Mouse (Mus musculus): ENCODE measurements around the gene Tbc1d32.
"Not testable (repeated sequence)": the region's sequence is repeated elsewhere in the genome, so short reads cannot be mapped to it uniquely, and the experiment has no call there.

Gene Tbc1d32

GRCm38 (mm10) chr10:56228568-56229209 is at the start of gene Tbc1d32:
TSS of gene Tbc1d32 (minus strand) at chr10:56228689.
- DNase-seq: peak; percentile 92 to 93

GRCm38 (mm10) chr10:56227771-56228275 is 666 bp downstream of the Tbc1d32 start:
- DNase-seq: no peak

- DNase-seq: no peak
Measured at GRCm38 (mm10) chr10:56215797-56216196, 12.7 kb downstream of the Tbc1d32 start.

GRCm38 (mm10) chr10:56210343-56210742 is 18.1 kb downstream of the Tbc1d32 start:
- no peak for DNase-seq

GRCm38 (mm10) chr10:56206802-56207404 is 21.6 kb downstream of the Tbc1d32 start:
- DNase-seq: no peak

GRCm38 (mm10) chr10:56204348-56204747 is 24.1 kb downstream of the Tbc1d32 start:
- no peak for DNase-seq

- no peak for DNase-seq
Measured at GRCm38 (mm10) chr10:56199902-56200301, 28.6 kb downstream of the Tbc1d32 start.

GRCm38 (mm10) chr10:56198691-56199090 is 29.8 kb downstream of the Tbc1d32 start:
- no peak for DNase-seq

GRCm38 (mm10) chr10:56194310-56194709 is 34.2 kb downstream of the Tbc1d32 start:
- DNase-seq: no peak

GRCm38 (mm10) chr10:56181727-56182126 is 46.8 kb downstream of the Tbc1d32 start:
- no peak for DNase-seq

GRCm38 (mm10) chr10:56173184-56173583 is 55.3 kb downstream of the Tbc1d32 start:
- DNase-seq: no peak

GRCm38 (mm10) chr10:56167721-56168120 is 60.8 kb downstream of the Tbc1d32 start:
- DNase-seq: not testable (repeated sequence)

- no peak for DNase-seq
Measured at GRCm38 (mm10) chr10:56165758-56166157, 62.7 kb downstream of the Tbc1d32 start.

GRCm38 (mm10) chr10:56164411-56164810 is 64.1 kb downstream of the Tbc1d32 start:
- DNase-seq: no peak

GRCm38 (mm10) chr10:56158748-56159147 is 69.7 kb downstream of the Tbc1d32 start:
- DNase-seq: no peak

GRCm38 (mm10) chr10:56158207-56158606 is 70.3 kb downstream of the Tbc1d32 start:
- no peak for DNase-seq

- DNase-seq: no peak
Measured at GRCm38 (mm10) chr10:56156956-56157355, 71.5 kb downstream of the Tbc1d32 start.

GRCm38 (mm10) chr10:56148920-56149319 is 79.6 kb downstream of the Tbc1d32 start:
- DNase-seq: no peak

GRCm38 (mm10) chr10:56137191-56137590 is 91.3 kb downstream of the Tbc1d32 start:
- DNase-seq: no peak

GRCm38 (mm10) chr10:56129642-56130041 is 98.8 kb downstream of the Tbc1d32 start:
- DNase-seq: no peak

GRCm38 (mm10) chr10:56126972-56127371 is 101.5 kb downstream of the Tbc1d32 start:
- no peak for DNase-seq

- peak in 1 of 2 experiments; percentile 36 for DNase-seq
Measured at GRCm38 (mm10) chr10:56115636-56116180, 112.8 kb downstream of the Tbc1d32 start.

- DNase-seq: peak; percentile 72 to 77
Measured at GRCm38 (mm10) chr10:56114951-56115635, 113.4 kb downstream of the Tbc1d32 start.

- DNase-seq: no peak
Measured at GRCm38 (mm10) chr10:56106996-56107334, 121.5 kb downstream of the Tbc1d32 start.

All from lung, postnatal 4 days (tissue).